Mouse (Mus musculus) limb, embryonic 10.5 days (tissue): Measurements from ENCODE around the gene Plpp2. TPM values are rescaled to one million over a fixed set of nuclear protein-coding genes. Genes with fewer than 3 reads are reported as not detected.

Experiments used
- DNase-seq: peaks from one replicate; pipeline ENCODE4 v3.0.0-alpha.2; 2017; ENCODE audit warnings: low spot score
- H3K27ac ChIP-seq: fragments of 300-500 bp; sonication (generic); 2 replicates; pipeline ENCODE4 v1.5.1; 2016; ENCODE audit warnings: mild to moderate bottlenecking
- H3K27me3 ChIP-seq: fragments of 300-500 bp; sonication (generic); 2 replicates; pipeline ENCODE4 v1.6.1; 2016; ENCODE audit warnings: low read depth, mild to moderate bottlenecking; ENCODE audit not compliant: poor library complexity, severe bottlenecking
- H3K36me3 ChIP-seq: fragments of 300-500 bp; sonication (generic); 2 replicates; pipeline ENCODE4 v1.6.1; 2016; ENCODE audit warnings: mild to moderate bottlenecking, moderate library complexity
- H3K4me1 ChIP-seq: fragments of 300-500 bp; sonication (generic); 2 replicates; pipeline ENCODE4 v1.6.1; 2016
- H3K4me3 ChIP-seq: fragments of 300-500 bp; sonication (generic); 2 replicates; pipeline ENCODE4 v1.5.1; 2016; ENCODE audit warnings: mild to moderate bottlenecking, moderate library complexity
- H3K9me3 ChIP-seq: fragments of 300-500 bp; sonication (generic); replicated peaks from 2 replicates; pipeline ENCODE4 v1.6.1; 2016; ENCODE audit warnings: mild to moderate bottlenecking
- WGBS: fragments of 180-500 bp; shearing (Covaris S2); methylation state at CpG from one replicate; pipeline ENCODE4 v1.1.7; 2016; 5-methylcytosine and 5-hydroxymethylcytosine counted together
- polyA plus RNA-seq: library from polyadenylated mRNA; unstranded; fragments of >200 nt; fragmentation: Nextera tagmentation; extraction: Ambion mirVana; gene quantifications from 2 replicates; pipeline ENCODE4 v1.2.1, GENCODE M21; 2016

Gene Plpp2
- 26.6 and 29.3 TPM in 2 replicates for polyA plus RNA-seq

- Histone ChIP-seq H3K27ac (peak within 1 kb of the TSS; percentile 85), H3K9me3 (no peaks in the 10 kb centered on the region), H3K4me1 (peaks cover 28% of the 10 kb centered on the region), H3K36me3 (peaks cover 21% of the 10 kb centered on the region), H3K4me3 (peak within 1 kb of the TSS; percentile 68), H3K27me3 (no peaks in the 10 kb centered on the region)
- WGBS, result under 1% methylated on average over 52 of the region's 52 CpGs
- peak; percentile 87 for DNase-seq
These were observed at the start of gene Plpp2 for GRCm38 (mm10) chr10:79533126-79533911. Gene Plpp2 (minus strand): TSS chr10:79533796.

DNA sequence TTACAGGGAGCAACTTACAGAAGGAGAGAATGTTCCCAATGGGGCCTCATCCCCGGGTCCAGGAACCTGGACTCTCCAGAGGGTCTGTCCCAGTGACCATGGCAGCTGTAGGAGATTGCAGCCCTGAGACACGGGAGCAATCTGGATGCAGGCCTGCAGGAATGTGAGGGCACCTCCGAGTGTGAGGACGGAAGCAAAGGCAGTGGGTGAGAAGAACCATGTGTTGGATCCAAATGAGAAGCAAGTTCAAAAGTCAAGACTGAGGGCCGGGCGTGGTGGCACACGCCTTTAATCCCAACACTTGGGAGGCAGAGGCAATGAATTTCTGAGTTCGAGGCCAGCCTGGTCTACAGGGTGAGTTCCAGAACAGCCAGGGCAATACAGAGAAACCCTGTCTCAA, 47.9 kb upstream of the Plpp2 start:
- peaks cover 7% of the 10 kb centered on the region for H3K4me1 ChIP-seq
- no peak overlapping the region for H3K27ac ChIP-seq
- H3K9me3 ChIP-seq, result no peaks in the 10 kb centered on the region
- H3K27me3 ChIP-seq, result peaks cover 6% of the 10 kb centered on the region; the same call in 1 of the 2 replicates
- DNase-seq, result no peak
- no peaks in the 10 kb centered on the region for H3K36me3 ChIP-seq
- 89% methylated on average over 8 of the region's 8 CpGs for WGBS
- H3K4me3 ChIP-seq, result no peak overlapping the region

DNA sequence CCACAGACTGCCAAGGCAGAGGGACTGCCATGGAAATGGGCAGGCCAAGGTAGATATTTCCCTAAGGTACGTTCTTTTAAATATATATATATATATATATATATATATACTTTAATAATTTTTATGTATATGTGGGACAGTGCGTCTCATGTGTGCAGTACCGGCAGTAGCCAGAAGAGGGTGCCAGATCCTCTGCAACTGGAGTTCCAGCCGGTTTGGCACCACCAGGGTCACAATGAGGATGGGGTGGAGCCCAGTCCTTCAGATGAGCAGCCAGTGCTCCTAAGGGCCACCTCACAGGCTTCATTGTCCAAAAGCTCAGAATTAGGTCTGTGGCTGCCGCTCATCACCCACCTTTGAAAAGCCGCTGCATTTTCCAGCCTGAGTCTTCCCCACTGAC, 47.2 kb upstream of the Plpp2 start:
- Histone ChIP-seq H3K27ac (no peak overlapping the region), H3K36me3 (no peaks in the 10 kb centered on the region), H3K4me1 (peaks cover 7% of the 10 kb centered on the region), H3K9me3 (no peaks in the 10 kb centered on the region), H3K4me3 (no peak overlapping the region), H3K27me3 (peaks cover 6% of the 10 kb centered on the region; the same call in 1 of the 2 replicates)
- peak; percentile 79 for DNase-seq
- 37% methylated on average over 6 of the region's 6 CpGs for WGBS

- Histone ChIP-seq H3K9me3 (no peaks in the 10 kb centered on the region), H3K4me1 (peaks cover 7% of the 10 kb centered on the region), H3K4me3 (no peak overlapping the region), H3K27me3 (peaks cover 6% of the 10 kb centered on the region; the same call in 1 of the 2 replicates), H3K27ac (no peak overlapping the region), H3K36me3 (no peaks in the 10 kb centered on the region)
- WGBS, result 67% methylated on average over 7 of the region's 7 CpGs
- no peak for DNase-seq
These were observed 46.8 kb upstream of the Plpp2 start for GRCm38 (mm10) chr10:79580356-79580755.

DNA sequence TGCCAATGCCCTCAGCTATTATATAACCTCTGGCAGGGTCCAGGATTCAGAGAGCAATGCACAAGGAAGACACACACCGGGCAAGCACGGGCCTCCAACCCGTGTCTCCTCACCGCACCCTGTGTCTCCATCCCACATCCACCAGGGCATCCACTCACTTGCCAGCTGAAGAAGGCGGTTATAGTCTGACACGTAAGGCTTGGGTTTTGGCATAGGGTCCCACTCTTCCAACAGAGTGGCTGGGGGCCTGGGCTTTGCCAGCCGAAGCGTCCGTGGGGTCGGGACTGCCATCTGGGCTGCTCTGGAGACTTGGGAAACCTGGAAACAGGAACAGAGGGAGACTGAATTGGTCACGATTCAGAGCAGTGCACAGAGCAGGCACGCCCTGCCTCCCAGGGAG, 46.2 kb upstream of the Plpp2 start:
- peaks cover 7% of the 10 kb centered on the region for H3K4me1 ChIP-seq
- H3K27ac ChIP-seq, result no peak overlapping the region
- H3K27me3 ChIP-seq, result peaks cover 6% of the 10 kb centered on the region; the same call in 1 of the 2 replicates
- no peak overlapping the region for H3K4me3 ChIP-seq
- WGBS, result 84% methylated on average over 12 of the region's 12 CpGs
- no peak for DNase-seq
- H3K9me3 ChIP-seq, result no peaks in the 10 kb centered on the region
- H3K36me3 ChIP-seq, result no peaks in the 10 kb centered on the region

GRCm38 (mm10) chr10:79578891-79579290, 45.3 kb upstream of the Plpp2 start:
- Histone ChIP-seq H3K4me3 (no peak overlapping the region), H3K27ac (no peak overlapping the region), H3K36me3 (no peaks in the 10 kb centered on the region), H3K9me3 (no peaks in the 10 kb centered on the region), H3K27me3 (peaks cover 6% of the 10 kb centered on the region; the same call in 1 of the 2 replicates), H3K4me1 (peaks cover 7% of the 10 kb centered on the region)
- WGBS, result 79% methylated on average over 7 of the region's 7 CpGs
- no peak for DNase-seq

- Histone ChIP-seq H3K4me1 (peaks cover 7% of the 10 kb centered on the region), H3K27me3 (peaks cover 6% of the 10 kb centered on the region; the same call in 1 of the 2 replicates), H3K4me3 (no peak overlapping the region), H3K27ac (no peak overlapping the region), H3K36me3 (no peaks in the 10 kb centered on the region), H3K9me3 (no peaks in the 10 kb centered on the region)
- WGBS, result 60% methylated on average over 9 of the region's 9 CpGs
- DNase-seq, result no peak
These were observed 44.7 kb upstream of the Plpp2 start for GRCm38 (mm10) chr10:79578276-79578675.

GRCm38 (mm10) chr10:79577376-79577775, 43.8 kb upstream of the Plpp2 start:
- Histone ChIP-seq H3K27me3 (peaks cover 6% of the 10 kb centered on the region; the same call in 1 of the 2 replicates), H3K36me3 (no peaks in the 10 kb centered on the region), H3K9me3 (no peaks in the 10 kb centered on the region), H3K4me1 (peaks cover 7% of the 10 kb centered on the region), H3K27ac (no peak overlapping the region), H3K4me3 (no peak overlapping the region)
- DNase-seq, result no peak
- 78% methylated on average over 4 of the region's 4 CpGs for WGBS

- H3K27ac ChIP-seq, result no peak overlapping the region
- H3K27me3 ChIP-seq, result peaks cover 6% of the 10 kb centered on the region; the same call in 1 of the 2 replicates
- no peaks in the 10 kb centered on the region for H3K9me3 ChIP-seq
- H3K36me3 ChIP-seq, result no peaks in the 10 kb centered on the region
- peaks cover 7% of the 10 kb centered on the region for H3K4me1 ChIP-seq
- 79% methylated on average over 6 of the region's 6 CpGs for WGBS
- H3K4me3 ChIP-seq, result no peak overlapping the region
- DNase-seq, result no peak
These were observed 42.2 kb upstream of the Plpp2 start for GRCm38 (mm10) chr10:79575754-79576153.

DNA sequence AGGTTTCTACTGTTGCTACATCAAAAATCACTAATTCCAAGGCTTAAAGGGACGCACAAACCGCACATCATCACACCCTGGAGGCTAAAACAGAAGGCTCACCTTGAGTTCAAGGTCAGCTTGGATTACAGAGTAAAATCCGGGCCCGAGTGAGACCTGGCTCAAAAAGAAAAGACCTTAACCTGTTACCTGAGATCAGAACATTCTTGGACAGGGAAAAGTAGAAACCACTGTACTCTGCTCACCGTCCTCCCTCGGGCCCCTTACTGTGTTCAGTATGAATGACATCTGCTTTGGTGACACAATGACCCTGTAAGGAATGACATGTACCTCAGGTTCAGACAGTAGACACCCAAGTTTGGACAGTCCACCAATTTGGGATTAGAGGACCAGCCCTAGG, 41.2 kb upstream of the Plpp2 start:
- DNase-seq, result no peak
- H3K4me1 ChIP-seq, result peaks cover 7% of the 10 kb centered on the region
- H3K9me3 ChIP-seq, result no peaks in the 10 kb centered on the region
- WGBS, result 90% methylated on average over 6 of the region's 6 CpGs
- no peak overlapping the region for H3K4me3 ChIP-seq
- no peaks in the 10 kb centered on the region for H3K36me3 ChIP-seq
- peaks cover 3% of the 10 kb centered on the region; the same call in 1 of the 2 replicates for H3K27me3 ChIP-seq
- no peak overlapping the region for H3K27ac ChIP-seq

- H3K27me3 ChIP-seq, result no peaks in the 10 kb centered on the region
- 88% methylated on average over 8 of the region's 8 CpGs for WGBS
- H3K4me1 ChIP-seq, result peaks cover 7% of the 10 kb centered on the region
- H3K9me3 ChIP-seq, result no peaks in the 10 kb centered on the region
- DNase-seq, result no peak
- no peak overlapping the region for H3K27ac ChIP-seq
- no peaks in the 10 kb centered on the region for H3K36me3 ChIP-seq
- H3K4me3 ChIP-seq, result no peak overlapping the region
These were observed 40.8 kb upstream of the Plpp2 start for GRCm38 (mm10) chr10:79574350-79574749.

DNA sequence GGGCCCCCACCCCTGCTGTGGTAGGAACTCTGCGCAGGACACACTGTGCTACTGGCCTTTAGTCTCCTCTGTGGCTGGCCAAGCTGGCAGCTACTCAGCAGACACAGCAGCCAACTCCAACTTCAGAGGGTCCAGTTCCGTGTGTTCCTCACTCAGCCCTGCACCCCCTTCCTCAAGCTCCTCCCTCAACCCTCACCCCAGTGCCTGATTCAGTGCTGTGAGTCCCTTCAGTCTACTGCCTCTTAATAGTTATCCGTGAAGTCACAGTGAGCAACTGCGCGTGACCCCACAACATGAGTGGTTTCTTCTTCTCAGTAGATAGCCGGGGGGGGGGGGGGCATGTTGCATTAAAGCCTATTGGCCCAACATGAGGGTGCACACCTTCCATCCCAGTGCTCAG, 40.0 kb upstream of the Plpp2 start:
- DNase-seq, result peak; percentile 24

DNA sequence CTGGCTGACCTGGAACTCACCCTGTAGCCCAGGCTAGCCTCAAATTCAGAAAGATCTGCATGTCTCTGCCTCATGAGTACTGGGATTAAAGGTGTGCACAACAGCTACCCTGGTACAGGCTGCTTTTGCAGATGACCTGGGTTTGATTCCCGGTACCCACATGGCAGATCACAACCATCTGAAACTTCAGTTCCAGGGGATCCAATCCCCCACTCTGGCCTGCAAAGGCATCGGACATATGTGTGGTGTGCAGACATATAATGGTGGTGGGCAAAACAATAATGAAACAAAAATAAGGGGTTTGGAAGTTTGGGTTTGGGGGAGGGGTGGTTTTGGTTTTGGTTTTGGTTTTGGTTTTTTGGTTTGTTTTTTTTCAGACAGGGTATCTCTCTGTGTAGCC, 37.7 kb upstream of the Plpp2 start:
- Histone ChIP-seq H3K9me3 (no peaks in the 10 kb centered on the region), H3K4me3 (no peak overlapping the region), H3K27ac (no peak overlapping the region), H3K27me3 (no peaks in the 10 kb centered on the region), H3K4me1 (no peaks in the 10 kb centered on the region), H3K36me3 (no peaks in the 10 kb centered on the region)
- 94% methylated on average over 2 of the region's 2 CpGs for WGBS
- DNase-seq, result peak; percentile 7

More for the DNA sequence above, 40.0 kb upstream of the Plpp2 start:
- H3K9me3 ChIP-seq, result no peaks in the 10 kb centered on the region
- H3K4me3 ChIP-seq, result no peak overlapping the region
- no peak overlapping the region for H3K27ac ChIP-seq
- WGBS, result 85% methylated on average over 6 of the region's 6 CpGs
- H3K4me1 ChIP-seq, result peaks cover 7% of the 10 kb centered on the region
- no peaks in the 10 kb centered on the region for H3K27me3 ChIP-seq
- no peaks in the 10 kb centered on the region for H3K36me3 ChIP-seq
